Mouse (Mus musculus) thymus, adult 18-20 months (tissue): ENCODE results near the gene Xylt1.

ENCODE experiments used
- DNase-seq, 2 experiments: peaks; one replicate each; pipeline ENCODE4 v3.0.0; 2022; ENCODE audit warnings: mixed read lengths in 2 of 2

Gene Xylt1

GRCm38 (mm10) chr7:117524430-117525214, 143.8 kb downstream of the Xylt1 start:
- DNase-seq: no peak

- DNase-seq: no peak
Measured at GRCm38 (mm10) chr7:117525678-117526077, 144.9 kb downstream of the Xylt1 start.

- no peak for DNase-seq
Measured at GRCm38 (mm10) chr7:117526570-117526969, 145.8 kb downstream of the Xylt1 start.

GRCm38 (mm10) chr7:117529787-117530655, 149.2 kb downstream of the Xylt1 start:
- no peak for DNase-seq

GRCm38 (mm10) chr7:117532651-117533050, 151.9 kb downstream of the Xylt1 start:
- DNase-seq: no peak

- no peak for DNase-seq
Measured at GRCm38 (mm10) chr7:117533164-117533563, 152.4 kb downstream of the Xylt1 start.

- DNase-seq: no peak
Measured at GRCm38 (mm10) chr7:117539931-117540330, 159.2 kb downstream of the Xylt1 start.

GRCm38 (mm10) chr7:117540413-117540812, 159.6 kb downstream of the Xylt1 start:
- DNase-seq: no peak

GRCm38 (mm10) chr7:117541056-117541455, 160.3 kb downstream of the Xylt1 start:
- DNase-seq: no peak

- DNase-seq: no peak
Measured at GRCm38 (mm10) chr7:117541681-117542080, 160.9 kb downstream of the Xylt1 start.

GRCm38 (mm10) chr7:117543041-117543440, 162.3 kb downstream of the Xylt1 start:
- no peak for DNase-seq

GRCm38 (mm10) chr7:117544126-117544525, 163.3 kb downstream of the Xylt1 start:
- DNase-seq: no peak

- no peak for DNase-seq
Measured at GRCm38 (mm10) chr7:117548301-117548700, 167.5 kb downstream of the Xylt1 start.

GRCm38 (mm10) chr7:117550916-117551549, 170.3 kb downstream of the Xylt1 start:
- no peak for DNase-seq

GRCm38 (mm10) chr7:117553228-117553627, 172.4 kb downstream of the Xylt1 start:
- DNase-seq: no peak

- no peak for DNase-seq
Measured at GRCm38 (mm10) chr7:117555735-117556134, 175.0 kb downstream of the Xylt1 start.

- DNase-seq: no peak
Measured at GRCm38 (mm10) chr7:117558166-117558565, 177.4 kb downstream of the Xylt1 start.

- peak in 1 of 2 experiments; percentile 11 for DNase-seq
Measured at GRCm38 (mm10) chr7:117559051-117559450, 178.3 kb downstream of the Xylt1 start.

GRCm38 (mm10) chr7:117563939-117564499, 183.2 kb downstream of the Xylt1 start:
- no peak for DNase-seq

- DNase-seq: no peak
Measured at GRCm38 (mm10) chr7:117564627-117565026, 183.8 kb downstream of the Xylt1 start.

GRCm38 (mm10) chr7:117566115-117566514, 185.3 kb downstream of the Xylt1 start:
- DNase-seq: no peak

- no peak for DNase-seq
Measured at GRCm38 (mm10) chr7:117566833-117567232, 186.1 kb downstream of the Xylt1 start.

GRCm38 (mm10) chr7:117567252-117567651, 186.5 kb downstream of the Xylt1 start:
- no peak for DNase-seq
